12 mouse cellular contexts compared by ENCODE assay signal in genomic region chr2:166728261-166728680, GRCm38 (mm10). TPM values are rescaled to one million over a fixed set of nuclear protein-coding genes. Genes with fewer than 3 reads are reported as not detected.
DNase-seq lines count a peak whose midpoint lies in the region; ATAC-seq and TF ChIP-seq lines count a peak whose summit lies in the region.
"Had no signal": no experiment of that assay in that cellular context is flagged by ENCODE, and none has a peak within 500 bp of the region (broad histone marks: within the 10 kb centered on the region; RNA-seq: fewer than 3 reads in every experiment).

No protein-coding gene starts in this region.

- DNase-seq in heart, postnatal 10 days = no peak
- DNase-seq in neural tube, embryonic 10.5 days (ENCODE audit: extremely low spot score, low spot score) = no peak
- peak; percentile 29 for DNase-seq in hindbrain, postnatal 0 days (ENCODE audit: low spot score)
- peak; percentile 41 for DNase-seq in splenic B cell, adult 2 months (ENCODE audit: low read depth, low spot score)
- DNase-seq in cerebellum, postnatal 25 days = no peak
- DNase-seq in frontal cortex, postnatal 10 days (ENCODE audit: low spot score in 2 of 2) = no peak
- DNase-seq: gastrocnemius, postnatal 25 days; kidney, postnatal 4 days had no signal

- H3K9me3 ChIP-seq in heart, embryonic 12.5 days (replicated peaks) = no peaks in the 10 kb centered on the region
- H3K9me3 ChIP-seq in neural tube, embryonic 13.5 days = no peaks in the 10 kb centered on the region
- H3K9me3 ChIP-seq in hindbrain, postnatal 0 days (ENCODE audit: low read length) = no peaks in the 10 kb centered on the region
- H3K9me3 ChIP-seq: G1E had no signal

- no peaks in the 10 kb centered on the region for H3K27me3 ChIP-seq in heart, embryonic 12.5 days (replicated peaks)
- no peaks in the 10 kb centered on the region for H3K27me3 ChIP-seq in neural tube, embryonic 13.5 days
- no peaks in the 10 kb centered on the region for H3K27me3 ChIP-seq in hindbrain, postnatal 0 days (ENCODE audit: insufficient read depth, low read length)
- no peaks in the 10 kb centered on the region for H3K27me3 ChIP-seq in splenic B cell, adult 2 months (ENCODE audit: control insufficient read depth, insufficient read depth, low read length, poor library complexity, severe bottlenecking)

- no peak for TF ChIP-seq CTCF in hindbrain, postnatal 0 days (IDR thresholded peaks at IDR 0.05; ENCODE audit: low read depth)

- H3K27ac ChIP-seq in heart, embryonic 12.5 days (ENCODE audit: poor library complexity, severe bottlenecking) = no peak overlapping the region
- peak overlapping the region; percentile 71 for H3K27ac ChIP-seq in neural tube, embryonic 13.5 days (replicated peaks)
- H3K27ac ChIP-seq in hindbrain, postnatal 0 days = no peak overlapping the region
- H3K27ac ChIP-seq: liver, embryonic 14.5 days had no signal

- no peak overlapping the region for H3K9ac ChIP-seq in heart, embryonic 12.5 days
- no peak overlapping the region for H3K9ac ChIP-seq in neural tube, embryonic 13.5 days
- no peak overlapping the region for H3K9ac ChIP-seq in hindbrain, postnatal 0 days (replicated peaks; ENCODE audit: low read length)
- H3K9ac ChIP-seq: liver, embryonic 14.5 days had no signal

- H3K4me1 ChIP-seq in heart, embryonic 12.5 days (replicated peaks) = peaks cover 15% of the 10 kb centered on the region
- H3K4me1 ChIP-seq in neural tube, embryonic 13.5 days (replicated peaks) = peaks cover 46% of the 10 kb centered on the region
- peaks cover 10% of the 10 kb centered on the region; the same call in 1 of the 2 replicates for H3K4me1 ChIP-seq in hindbrain, postnatal 0 days (ENCODE audit: insufficient read depth, low read length)

- H3K4me2 ChIP-seq in heart, embryonic 12.5 days = 0 out of 2 replicates have a peak overlapping the region, but pooled peaks have one; percentile 20
- no peak overlapping the region for H3K4me2 ChIP-seq in neural tube, embryonic 13.5 days
- no peak overlapping the region for H3K4me2 ChIP-seq in hindbrain, postnatal 0 days (ENCODE audit: low read depth, low read length)

- intact Hi-C loops in heart, postnatal 10 days (cut with DNase I) = no loop called here

- H3K36me3 ChIP-seq in heart, embryonic 12.5 days = no peaks in the 10 kb centered on the region
- no peaks in the 10 kb centered on the region for H3K36me3 ChIP-seq in neural tube, embryonic 13.5 days
- no peaks in the 10 kb centered on the region for H3K36me3 ChIP-seq in hindbrain, postnatal 0 days (ENCODE audit: insufficient read depth, low read length)
- H3K36me3 ChIP-seq in splenic B cell, adult 2 months (ENCODE audit: control insufficient read depth, insufficient read depth, low read length, poor library complexity, severe bottlenecking) = no peaks in the 10 kb centered on the region
- H3K36me3 ChIP-seq: G1E had no signal

- no peak for ATAC-seq in heart, embryonic 12.5 days (ENCODE audit: insufficient number of reproducible peaks, low FRiP score)
- no peak for ATAC-seq in neural tube, embryonic 13.5 days (ENCODE audit: low read depth)
- ATAC-seq in hindbrain, postnatal 0 days = no peak

- no peak overlapping the region for H3K4me3 ChIP-seq in heart, embryonic 12.5 days
- no peak overlapping the region for H3K4me3 ChIP-seq in neural tube, embryonic 13.5 days
- H3K4me3 ChIP-seq in hindbrain, postnatal 0 days (ENCODE audit: low read length) = no peak overlapping the region

- 44% methylated on average over 3 of the region's 3 CpGs for WGBS in heart, embryonic 12.5 days
- WGBS in neural tube, embryonic 13.5 days = 40% methylated on average over 3 of the region's 3 CpGs
- 43% methylated on average over 3 of the region's 3 CpGs for WGBS in hindbrain, postnatal 0 days

RNA-seq across cellular contexts. Expression of gene Prex1, which starts 14.6 kb away (rescaled TPM):
- polyA plus RNA-seq in heart, embryonic 12.5 days (2016; fragmentation: Nextera tagmentation; extraction: Ambion mirVana) = 12.0 and 13.6 TPM in 2 replicates
- 10 to 100 TPM; 12.1 to 17.7 TPM for total RNA-seq in heart, postnatal 10 days (2021)
- 28.5 and 29.3 TPM in 2 replicates for polyA plus RNA-seq in neural tube, embryonic 13.5 days (2015; fragmentation: Nextera tagmentation; extraction: Ambion mirVana)
- total RNA-seq in hindbrain, postnatal 0 days (2014; rRNA removed) = 63.2 and 66.8 TPM in 2 replicates
- polyA plus RNA-seq in hindbrain, postnatal 0 days (2015; fragmentation: Nextera tagmentation; extraction: Ambion mirVana) = 24.1 and 24.2 TPM in 2 replicates

Comparison
In these comparisons a context has a peak if more than half of its experiments do, and no peak if none do; other contexts are left out.
1. DNase-seq: peak in hindbrain, postnatal 0 days (single experiment) and splenic B cell, adult 2 months (single experiment); none in heart, postnatal 10 days (0 of 2), neural tube, embryonic 10.5 days (single experiment), cerebellum, postnatal 25 days (0 of 2) and frontal cortex, postnatal 10 days (0 of 2).